Mouse (Mus musculus) forebrain, embryonic 14.5 days (tissue): ENCODE results near the gene Kdm6b. TPM values are rescaled to one million over a fixed set of nuclear protein-coding genes. Genes with fewer than 3 reads are reported as not detected.

Source experiments
- polyA plus RNA-seq: library from polyadenylated mRNA; unstranded; fragments of >200 nt; fragmentation: Nextera tagmentation; extraction: Ambion mirVana; gene quantifications from 2 replicates; pipeline ENCODE4 v1.2.1, GENCODE M21; 2014

Gene Kdm6b
- polyA plus RNA-seq, 1 experiment from 2014 or later = 28.7 TPM

Other genes starting within 250 kb of the Kdm6b start
- 0.08 TPM in 1 of 2 replicates, not detected in the other for gene Alox8, start 215.8 kb downstream of the Kdm6b start, polyA plus RNA-seq
- gene Gucy2e, start 176.6 kb downstream of the Kdm6b start, polyA plus RNA-seq = 0.35 and 0.41 TPM in 2 replicates
- 13.9 and 18.9 TPM in 2 replicates for gene Cntrob, start 89.9 kb downstream of the Kdm6b start, polyA plus RNA-seq
- 188 and 243 TPM in 2 replicates for gene Trappc1, start 89.7 kb downstream of the Kdm6b start, polyA plus RNA-seq
- 3.3 and 3.9 TPM in 2 replicates for gene Kcnab3, start 87.4 kb downstream of the Kdm6b start, polyA plus RNA-seq
- gene Rnf227, start 73.2 kb downstream of the Kdm6b start, polyA plus RNA-seq = 126 and 146 TPM in 2 replicates
- gene Chd3, start 44.3 kb downstream of the Kdm6b start, polyA plus RNA-seq = 70.3 and 77.3 TPM in 2 replicates
- gene Naa38, start 18.2 kb downstream of the Kdm6b start, polyA plus RNA-seq = 106 and 142 TPM in 2 replicates
- gene Cyb5d1, start 18.0 kb downstream of the Kdm6b start, polyA plus RNA-seq = 31.1 and 36.4 TPM in 2 replicates
- gene Tmem88, start 15.4 kb downstream of the Kdm6b start, polyA plus RNA-seq = 4.7 and 5.7 TPM in 2 replicates
- gene Dnah2, start 135.4 kb upstream of the Kdm6b start, polyA plus RNA-seq = 2.7 and 3.8 TPM in 2 replicates
- 38.6 and 48.2 TPM in 2 replicates for gene Efnb3, start 146.5 kb upstream of the Kdm6b start, polyA plus RNA-seq
- 24.6 and 29.3 TPM in 2 replicates for gene Wrap53, start 166.6 kb upstream of the Kdm6b start, polyA plus RNA-seq
- 111 and 113 TPM in 2 replicates for gene Trp53, start 166.7 kb upstream of the Kdm6b start, polyA plus RNA-seq
- gene Atp1b2, start 192.3 kb upstream of the Kdm6b start, polyA plus RNA-seq = 22.0 and 31.5 TPM in 2 replicates
- gene Shbg, start 204.2 kb upstream of the Kdm6b start, polyA plus RNA-seq = not detected in 2 replicates
- 17.6 and 18.2 TPM in 2 replicates for gene Sat2, start 208.3 kb upstream of the Kdm6b start, polyA plus RNA-seq
- 34.2 and 35.0 TPM in 2 replicates for gene Fxr2, start 219.3 kb upstream of the Kdm6b start, polyA plus RNA-seq
- gene Sox15, start 241.6 kb upstream of the Kdm6b start, polyA plus RNA-seq = not detected in 2 replicates
- gene Mpdu1, start 249.0 kb upstream of the Kdm6b start, polyA plus RNA-seq = 72.9 and 83.0 TPM in 2 replicates